Mouse (Mus musculus): ENCODE data around the gene Gtf2h4. TPM values are rescaled to one million over a fixed set of nuclear protein-coding genes. Genes with fewer than 3 reads are reported as not detected.
A peak's percentile ranks its signal among the peaks of the same experiment; 100 is the strongest.

The Gtf2h4 gene
- polyA plus RNA-seq, 1 experiment: 32.9 TPM

- TF ChIP-seq POLR2A (IDR thresholded peaks at IDR 0.05; ENCODE audit: extremely low read depth, insufficient read depth, low read length) (no peak), CTCF (IDR thresholded peaks at IDR 0.05; ENCODE audit: extremely low read depth, insufficient read depth, low read length) (peak; percentile 54)
- H3K4me3 ChIP-seq (ENCODE audit: insufficient read depth, low read length): no peak overlapping the region
- no peak overlapping the region for H3K27ac ChIP-seq (ENCODE audit: insufficient read depth, low read length)
- H3K4me1 ChIP-seq (ENCODE audit: control insufficient read depth, insufficient read depth, low read length): peaks cover 2% of the 10 kb centered on the region; the same call in 1 of the 2 replicates
These were observed 32.3 kb upstream of the Gtf2h4 start for GRCm38 (mm10) chr17:35705836-35706235.

GRCm38 (mm10) chr17:35704621-35705464, 31.3 kb upstream of the Gtf2h4 start, which contains the start of gene Ddr1:
TSS of gene Ddr1 (minus strand) at chr17:35704621.
- H3K4me3 ChIP-seq (ENCODE audit: insufficient read depth, low read length): peak within 1 kb of the TSS; percentile 31
- H3K27ac ChIP-seq (ENCODE audit: insufficient read depth, low read length): peak within 1 kb of the TSS; percentile 63
- peaks cover 2% of the 10 kb centered on the region; the same call in 1 of the 2 replicates for H3K4me1 ChIP-seq (ENCODE audit: control insufficient read depth, insufficient read depth, low read length)
- TF ChIP-seq POLR2A (IDR thresholded peaks at IDR 0.05; ENCODE audit: extremely low read depth, insufficient read depth, low read length) (no peak), CTCF (IDR thresholded peaks at IDR 0.05; ENCODE audit: extremely low read depth, insufficient read depth, low read length) (no peak)

GRCm38 (mm10) chr17:35703751-35704271, 30.3 kb upstream of the Gtf2h4 start:
- H3K27ac ChIP-seq (ENCODE audit: insufficient read depth, low read length): peak overlapping the region; percentile 63
- no peak for TF ChIP-seq POLR2A (IDR thresholded peaks at IDR 0.05; ENCODE audit: extremely low read depth, insufficient read depth, low read length)

GRCm38 (mm10) chr17:35703065-35703464, 29.5 kb upstream of the Gtf2h4 start:
- H3K4me3 ChIP-seq (ENCODE audit: insufficient read depth, low read length): no peak overlapping the region; the same call in none of the 2 replicates
- TF ChIP-seq CTCF (IDR thresholded peaks at IDR 0.05; ENCODE audit: extremely low read depth, insufficient read depth, low read length): no peak
- TF ChIP-seq POLR2A (IDR thresholded peaks at IDR 0.05; ENCODE audit: extremely low read depth, insufficient read depth, low read length): no peak
- H3K4me1 ChIP-seq (ENCODE audit: control insufficient read depth, insufficient read depth, low read length): peaks cover 7% of the 10 kb centered on the region
- H3K27ac ChIP-seq (ENCODE audit: insufficient read depth, low read length): no peak overlapping the region

More at GRCm38 (mm10) chr17:35703751-35704271, 30.3 kb upstream of the Gtf2h4 start:
- peaks cover 2% of the 10 kb centered on the region; the same call in 1 of the 2 replicates for H3K4me1 ChIP-seq (ENCODE audit: control insufficient read depth, insufficient read depth, low read length)
- peak overlapping the region; percentile 31 for H3K4me3 ChIP-seq (ENCODE audit: insufficient read depth, low read length)

- no peak for TF ChIP-seq POLR2A (IDR thresholded peaks at IDR 0.05; ENCODE audit: extremely low read depth, insufficient read depth, low read length)
- no peak for TF ChIP-seq CTCF (IDR thresholded peaks at IDR 0.05; ENCODE audit: extremely low read depth, insufficient read depth, low read length)
- Histone ChIP-seq H3K4me1 (ENCODE audit: control insufficient read depth, insufficient read depth, low read length) (peaks cover 7% of the 10 kb centered on the region), H3K27ac (ENCODE audit: insufficient read depth, low read length) (peak overlapping the region; percentile 58; the same call in 1 of the 2 replicates), H3K4me3 (ENCODE audit: insufficient read depth, low read length) (no peak overlapping the region)
These were observed 29.1 kb upstream of the Gtf2h4 start for GRCm38 (mm10) chr17:35702605-35703004.

GRCm38 (mm10) chr17:35701978-35702461, 28.5 kb upstream of the Gtf2h4 start:
- Histone ChIP-seq H3K4me3 (ENCODE audit: insufficient read depth, low read length) (peak overlapping the region; percentile 54; the same call in 1 of the 2 replicates), H3K27ac (ENCODE audit: insufficient read depth, low read length) (peak overlapping the region; percentile 58; the same call in 1 of the 2 replicates), H3K4me1 (ENCODE audit: control insufficient read depth, insufficient read depth, low read length) (peaks cover 10% of the 10 kb centered on the region)
- TF ChIP-seq POLR2A (IDR thresholded peaks at IDR 0.05; ENCODE audit: extremely low read depth, insufficient read depth, low read length) (no peak), CTCF (IDR thresholded peaks at IDR 0.05; ENCODE audit: extremely low read depth, insufficient read depth, low read length) (no peak)

- peak overlapping the region; percentile 85 for H3K27ac ChIP-seq (ENCODE audit: insufficient read depth, low read length)
- TF ChIP-seq CTCF (IDR thresholded peaks at IDR 0.05; ENCODE audit: extremely low read depth, insufficient read depth, low read length) (no peak), POLR2A (IDR thresholded peaks at IDR 0.05; ENCODE audit: extremely low read depth, insufficient read depth, low read length) (no peak)
- peaks cover 11% of the 10 kb centered on the region for H3K4me1 ChIP-seq (ENCODE audit: control insufficient read depth, insufficient read depth, low read length)
- peak overlapping the region; percentile 54 for H3K4me3 ChIP-seq (ENCODE audit: insufficient read depth, low read length)
These were observed 27.9 kb upstream of the Gtf2h4 start for GRCm38 (mm10) chr17:35701203-35701977.

GRCm38 (mm10) chr17:35700371-35700961, 26.9 kb upstream of the Gtf2h4 start:
- Histone ChIP-seq H3K27ac (ENCODE audit: insufficient read depth, low read length) (peak overlapping the region; percentile 85), H3K4me1 (ENCODE audit: control insufficient read depth, insufficient read depth, low read length) (peaks cover 11% of the 10 kb centered on the region), H3K4me3 (ENCODE audit: insufficient read depth, low read length) (peak overlapping the region; percentile 54)
- TF ChIP-seq CTCF (IDR thresholded peaks at IDR 0.05; ENCODE audit: extremely low read depth, insufficient read depth, low read length) (no peak), POLR2A (IDR thresholded peaks at IDR 0.05; ENCODE audit: extremely low read depth, insufficient read depth, low read length) (0 out of 2 replicates have a peak, but pooled peaks have one; percentile 37)

GRCm38 (mm10) chr17:35699919-35700318, 26.4 kb upstream of the Gtf2h4 start:
- H3K27ac ChIP-seq (ENCODE audit: insufficient read depth, low read length): peak overlapping the region; percentile 62

More at GRCm38 (mm10) chr17:35699919-35700318, 26.4 kb upstream of the Gtf2h4 start:
- TF ChIP-seq POLR2A (IDR thresholded peaks at IDR 0.05; ENCODE audit: extremely low read depth, insufficient read depth, low read length) (no peak), CTCF (IDR thresholded peaks at IDR 0.05; ENCODE audit: extremely low read depth, insufficient read depth, low read length) (no peak)
- H3K4me1 ChIP-seq (ENCODE audit: control insufficient read depth, insufficient read depth, low read length): peaks cover 11% of the 10 kb centered on the region
- peak overlapping the region; percentile 54 for H3K4me3 ChIP-seq (ENCODE audit: insufficient read depth, low read length)

All from cortical plate, adult 2 months (tissue).